Mouse (Mus musculus): Measurements from ENCODE around the gene D10Wsu102e.

DNA sequence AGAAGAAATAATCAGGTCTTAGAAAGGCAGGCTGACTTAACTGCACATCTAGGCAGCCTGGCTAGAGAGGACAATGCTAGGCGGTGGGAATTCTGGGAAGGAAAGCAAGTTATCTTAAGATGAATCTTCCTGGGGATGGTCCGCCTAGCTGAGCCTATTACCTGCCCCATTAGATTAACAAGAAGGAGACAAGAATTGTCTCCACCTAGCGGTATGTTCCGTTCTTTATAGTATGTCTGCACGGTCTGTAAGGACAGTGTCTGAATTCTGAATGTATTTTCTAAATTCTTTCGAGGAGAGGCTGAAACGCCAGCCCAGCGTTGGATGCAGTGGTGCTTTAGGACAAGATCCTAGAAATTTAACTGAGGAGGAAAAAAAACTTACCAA lies 5.7 kb upstream of the D10Wsu102e start:
- TF ChIP-seq POLR2A (IDR thresholded peaks at IDR 0.05; ENCODE audit: insufficient read length, low read depth) (no peak), MYOD1 (IDR thresholded peaks at IDR 0.05; ENCODE audit: control insufficient read depth in 1 of 3, insufficient read length in 2 of 3, low read depth in 2 of 3) (no peak), SRF (IDR thresholded peaks at IDR 0.05; ENCODE audit: control insufficient read depth, insufficient read length, low read depth) (no peak), USF1 (IDR thresholded peaks at IDR 0.05; ENCODE audit: low read depth) (no peak), TCF12 (IDR thresholded peaks at IDR 0.05; ENCODE audit: insufficient read depth, poor library complexity, severe bottlenecking) (no peak), MAX (IDR thresholded peaks at IDR 0.05; ENCODE audit: low read depth) (no peak), REST (IDR thresholded peaks at IDR 0.05; ENCODE audit: insufficient read depth, insufficient read length) (no peak), E2F4 (IDR thresholded peaks at IDR 0.05; ENCODE audit: insufficient read depth) (no peak), POLR2AphosphoS2 (IDR thresholded peaks at IDR 0.05; ENCODE audit: insufficient read length, low read depth) (no peak), MYOG (IDR thresholded peaks at IDR 0.05; ENCODE audit: control insufficient read depth in 1 of 3, insufficient read depth in 1 of 3, insufficient read length in 2 of 3, low read depth in 2 of 3) (no peak)
